Mouse (Mus musculus) lung, embryonic 14.5 days (tissue): ENCODE results near the gene Irf7. TPM values are rescaled to one million over a fixed set of nuclear protein-coding genes. Genes with fewer than 3 reads are reported as not detected.

Experiments used
- ATAC-seq: fragments of 200-750 bp; cut with Nextera tagmentation; 2 replicates; pipeline ENCODE4 v1.8.0; 2017; ENCODE audit warnings: mild to moderate bottlenecking, moderate TSS enrichment, moderate library complexity; ENCODE audit not compliant: insufficient read depth
- DNase-seq: peaks from one replicate; pipeline ENCODE4 v3.0.0-alpha.2; 2015
- H3K27ac ChIP-seq: fragments of 300-500 bp; sonication (generic); 2 replicates; pipeline ENCODE4 v1.5.1; 2014; ENCODE audit warnings: low read depth, mild to moderate bottlenecking, moderate library complexity
- H3K27me3 ChIP-seq: fragments of 300-500 bp; sonication (generic); 2 replicates; pipeline ENCODE4 v1.6.1; 2014; ENCODE audit warnings: low read length, control low read depth; ENCODE audit not compliant: insufficient read depth
- H3K36me3 ChIP-seq: fragments of 300-500 bp; sonication (generic); 2 replicates; pipeline ENCODE4 v1.6.1; 2014; ENCODE audit warnings: control low read depth; ENCODE audit not compliant: insufficient read depth
- H3K4me1 ChIP-seq: fragments of 300-500 bp; sonication (generic); 2 replicates; pipeline ENCODE4 v1.6.1; 2014; ENCODE audit warnings: antibody characterized with exemption, control low read depth; ENCODE audit not compliant: insufficient read depth
- H3K4me2 ChIP-seq: fragments of 300-500 bp; sonication (generic); 2 replicates; pipeline ENCODE4 v1.6.1; 2014; ENCODE audit warnings: mild to moderate bottlenecking
- H3K4me3 ChIP-seq: fragments of 300-500 bp; sonication (generic); 2 replicates; pipeline ENCODE4 v1.5.1; 2014; ENCODE audit warnings: low read depth, low read length
- H3K9ac ChIP-seq: fragments of 300-500 bp; sonication (generic); 2 replicates; pipeline ENCODE4 v1.6.1; 2014
- H3K9me3 ChIP-seq: fragments of 300-500 bp; sonication (generic); 2 replicates; pipeline ENCODE4 v1.6.1; 2016; ENCODE audit warnings: low read depth, low read length, control low read depth
- CTCF ChIP-seq: IDR thresholded peaks from 2 replicates; pipeline ENCODE4 v1.5.1; 2016; ENCODE audit warnings: antibody characterized with exemption, low read depth
- WGBS: fragments of 180-500 bp; shearing (Covaris S2); extraction: QIAGEN DNeasy Blood & Tissue Kit; methylation state at CpG from one replicate; pipeline ENCODE4 v1.1.7; 2014; 5-methylcytosine and 5-hydroxymethylcytosine counted together
- polyA plus RNA-seq: library from polyadenylated mRNA; unstranded; fragments of >200 nt; fragmentation: Nextera tagmentation; extraction: Ambion mirVana; gene quantifications from 2 replicates; pipeline ENCODE4 v1.2.1, GENCODE M21; 2014

The Irf7 gene
- polyA plus RNA-seq, 1 experiment from 2014 or later: 1.0 TPM

- WGBS: 63% methylated on average over 1 of the region's 1 CpGs
- Histone ChIP-seq H3K27ac (no peak overlapping the region), H3K4me3 (no peak overlapping the region; the same call in 1 of the 2 replicates)
Observed at GRCm38 (mm10) chr7:141220377-141220776, 45.9 kb downstream of the Irf7 start.

GRCm38 (mm10) chr7:141219558-141220099 lies 46.7 kb downstream of the Irf7 start:
- no peak for DNase-seq
- H3K9me3 ChIP-seq: no peaks in the 10 kb centered on the region
- H3K4me1 ChIP-seq: peaks cover 13% of the 10 kb centered on the region
- peaks cover 18% of the 10 kb centered on the region; the same call in 1 of the 2 replicates for H3K36me3 ChIP-seq
- no peak overlapping the region for H3K4me2 ChIP-seq
- H3K9ac ChIP-seq: no peak overlapping the region
- no peak overlapping the region for H3K4me3 ChIP-seq
- TF ChIP-seq CTCF: no peak
- no peak for ATAC-seq
- H3K27ac ChIP-seq: no peak overlapping the region
- WGBS: 90% methylated on average over 1 of the region's 1 CpGs
- H3K27me3 ChIP-seq: no peaks in the 10 kb centered on the region

More at GRCm38 (mm10) chr7:141220377-141220776, 45.9 kb downstream of the Irf7 start:
- H3K9me3 ChIP-seq: no peaks in the 10 kb centered on the region
- DNase-seq (no peak), ATAC-seq (no peak)
- no peaks in the 10 kb centered on the region for H3K27me3 ChIP-seq
- no peak for TF ChIP-seq CTCF
- H3K4me2 ChIP-seq: peak overlapping the region; percentile 92
- H3K9ac ChIP-seq: 0 out of 2 replicates have a peak overlapping the region, but pooled peaks have one; percentile 13
- H3K4me1 ChIP-seq: peaks cover 7% of the 10 kb centered on the region
- H3K36me3 ChIP-seq: peaks cover 18% of the 10 kb centered on the region; the same call in 1 of the 2 replicates

GRCm38 (mm10) chr7:141218557-141219133 lies 47.6 kb downstream of the Irf7 start:
- 71% methylated on average over 5 of the region's 5 CpGs for WGBS
- no peak overlapping the region for H3K4me3 ChIP-seq
- no peak for ATAC-seq
- H3K27ac ChIP-seq: no peak overlapping the region
- H3K4me2 ChIP-seq: no peak overlapping the region
- H3K4me1 ChIP-seq: peaks cover 13% of the 10 kb centered on the region
- peaks cover 18% of the 10 kb centered on the region; the same call in 1 of the 2 replicates for H3K36me3 ChIP-seq
- no peak for TF ChIP-seq CTCF
- DNase-seq: no peak
- no peaks in the 10 kb centered on the region for H3K9me3 ChIP-seq
- H3K27me3 ChIP-seq: no peaks in the 10 kb centered on the region
- no peak overlapping the region for H3K9ac ChIP-seq

- ATAC-seq: no peak
- TF ChIP-seq CTCF: no peak
- Histone ChIP-seq H3K9me3 (no peaks in the 10 kb centered on the region), H3K9ac (no peak overlapping the region), H3K4me2 (no peak overlapping the region), H3K4me3 (no peak overlapping the region), H3K4me1 (peaks cover 13% of the 10 kb centered on the region), H3K27me3 (no peaks in the 10 kb centered on the region), H3K36me3 (peaks cover 18% of the 10 kb centered on the region; the same call in 1 of the 2 replicates), H3K27ac (no peak overlapping the region)
- no peak for DNase-seq
- WGBS: 70% methylated on average over 3 of the region's 3 CpGs
Observed at GRCm38 (mm10) chr7:141218141-141218540, 48.1 kb downstream of the Irf7 start.

- peaks cover 10% of the 10 kb centered on the region for H3K4me1 ChIP-seq
- ATAC-seq: no peak
Observed at GRCm38 (mm10) chr7:141217343-141218013, 48.8 kb downstream of the Irf7 start.

GRCm38 (mm10) chr7:141216894-141217293 lies 49.4 kb downstream of the Irf7 start:
- H3K9me3 ChIP-seq: no peaks in the 10 kb centered on the region
- peak overlapping the region; percentile 18; the same call in 1 of the 2 replicates for H3K9ac ChIP-seq
- H3K4me3 ChIP-seq: peak overlapping the region; percentile 64
- WGBS: 80% methylated on average over 11 of the region's 11 CpGs
- ATAC-seq: no peak
- peaks cover 6% of the 10 kb centered on the region for H3K4me1 ChIP-seq
- no peak for TF ChIP-seq CTCF
- no peak for DNase-seq
- H3K27ac ChIP-seq: no peak overlapping the region
- no peaks in the 10 kb centered on the region for H3K27me3 ChIP-seq
- peaks cover 18% of the 10 kb centered on the region; the same call in 1 of the 2 replicates for H3K36me3 ChIP-seq
- H3K4me2 ChIP-seq: peak overlapping the region; percentile 96

More at GRCm38 (mm10) chr7:141217343-141218013, 48.8 kb downstream of the Irf7 start:
- 88% methylated on average over 17 of the region's 17 CpGs for WGBS
- Histone ChIP-seq H3K27ac (no peak overlapping the region), H3K9ac (peak overlapping the region; percentile 18; the same call in 1 of the 2 replicates), H3K4me3 (peak overlapping the region; percentile 64; the same call in 1 of the 2 replicates), H3K27me3 (no peaks in the 10 kb centered on the region), H3K9me3 (no peaks in the 10 kb centered on the region), H3K36me3 (peaks cover 18% of the 10 kb centered on the region; the same call in 1 of the 2 replicates), H3K4me2 (peak overlapping the region; percentile 96; the same call in 1 of the 2 replicates)
- no peak for TF ChIP-seq CTCF
- no peak for DNase-seq
